Mouse (Mus musculus): ENCODE measurements around the gene Arsa.
"Not testable (repeated sequence)": the region's sequence is repeated elsewhere in the genome, so short reads cannot be mapped to it uniquely, and the experiment has no call there.

Gene Arsa

DNA sequence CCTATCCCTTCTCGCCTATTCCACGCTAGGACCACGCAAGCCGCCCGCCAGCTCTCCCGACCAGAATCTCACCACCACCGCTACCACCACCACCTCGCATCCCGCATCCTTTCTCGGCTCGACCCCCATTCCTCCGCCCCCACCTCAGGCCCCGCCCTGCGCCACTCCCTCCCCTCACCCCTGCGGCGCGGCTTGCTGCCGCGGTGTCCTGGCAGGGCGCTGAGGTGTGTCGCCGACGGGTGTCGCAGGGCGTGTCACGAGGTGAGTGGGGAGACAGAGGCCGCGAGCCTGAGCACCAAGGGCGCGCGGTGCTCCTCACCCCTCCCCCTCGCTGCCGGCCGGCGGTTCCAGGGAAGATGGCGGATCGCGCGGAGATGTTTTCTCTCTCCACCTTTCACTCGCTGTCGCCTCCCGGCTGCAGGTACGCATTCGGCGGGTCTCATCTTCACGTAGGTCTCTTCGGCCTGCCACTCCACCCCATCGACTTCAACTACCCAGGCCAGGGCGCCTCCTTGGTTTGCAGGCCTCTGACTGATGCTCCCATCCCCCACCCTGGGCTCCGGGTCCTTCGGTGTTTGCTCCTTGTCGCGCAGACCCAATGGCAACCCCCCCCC, 23.3 kb downstream of the Arsa start, which contains the start of gene Mapk8ip2:
Mapk8ip2 (plus strand) TSS at position 49 of the 614 bp plus-strand sequence.
- peak; percentile 75 for DNase-seq (ENCODE audit: low spot score)

DNA sequence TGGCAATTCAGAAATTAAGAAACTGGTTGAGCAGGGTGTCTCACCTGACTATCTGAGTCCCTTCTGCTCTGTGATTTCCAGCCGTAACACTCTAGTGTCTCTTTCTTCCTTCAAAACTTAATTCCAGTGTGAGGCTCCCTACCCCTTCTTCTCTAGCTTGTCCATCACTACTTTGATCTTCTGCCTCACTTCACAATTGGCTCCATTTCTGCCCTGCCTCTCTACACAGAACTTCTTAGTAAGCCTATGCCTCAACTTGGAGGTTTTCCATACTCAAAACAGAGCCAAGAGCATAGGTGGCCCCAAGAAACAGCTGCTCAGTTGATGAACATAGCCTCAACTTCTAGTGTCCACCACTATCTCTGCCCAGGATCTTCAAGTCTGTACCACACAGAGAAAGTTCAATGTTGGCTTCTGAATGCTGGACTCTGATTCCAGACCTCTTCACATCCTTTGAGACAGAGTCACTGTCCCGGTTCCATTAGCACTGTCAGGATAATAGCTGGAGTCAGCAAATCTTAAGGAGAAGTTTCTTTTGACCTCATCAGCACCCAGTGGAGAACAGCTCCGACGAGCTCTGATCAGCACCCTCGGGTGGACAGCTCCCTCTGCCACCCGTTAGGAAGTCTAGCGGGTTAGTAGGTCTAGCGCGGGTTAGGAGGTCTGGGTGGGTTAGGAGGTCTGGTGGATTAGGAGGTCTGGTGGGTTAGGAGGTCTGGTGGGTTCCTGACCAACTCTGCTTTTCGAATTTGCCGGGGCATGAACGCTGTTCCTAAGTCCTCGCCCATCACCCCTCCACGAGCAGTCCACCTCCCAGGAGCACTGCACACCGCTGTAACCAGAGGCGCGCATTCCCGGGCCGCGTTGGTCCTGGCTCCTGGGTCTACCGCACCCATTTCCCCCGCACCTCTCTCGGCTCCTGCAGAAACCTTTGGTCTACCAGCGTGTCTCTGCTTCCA, 24.0 kb downstream of the Arsa start:
- DNase-seq (ENCODE audit: low spot score) = no peak

DNA sequence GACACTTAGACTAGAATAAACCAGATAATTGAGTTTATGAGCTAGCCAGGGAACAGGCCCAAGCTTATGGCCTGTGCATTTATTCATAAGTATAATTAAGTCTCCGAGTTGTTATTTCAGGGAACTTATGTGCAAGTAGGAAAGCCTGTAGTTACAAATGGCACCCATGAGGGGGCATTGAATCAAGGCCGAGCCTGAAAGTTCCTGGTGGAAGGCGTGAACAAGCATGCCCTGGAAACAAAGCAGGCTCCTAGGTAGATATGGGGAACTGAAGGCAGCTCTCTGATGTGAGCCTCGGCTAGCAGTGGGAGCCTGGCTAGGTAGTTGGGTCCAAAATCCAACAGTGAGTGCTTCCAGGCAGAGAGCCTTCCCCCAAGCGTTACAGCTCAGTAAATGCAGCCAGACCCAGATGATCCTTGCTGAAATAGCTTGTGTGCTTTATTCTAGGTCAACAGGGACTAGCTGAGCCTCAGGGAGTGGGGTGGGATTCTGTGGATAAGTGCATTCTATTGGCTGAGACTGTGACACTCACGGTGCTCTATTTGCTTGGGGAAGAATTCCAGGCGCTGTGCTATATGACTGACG, 34.6 kb downstream of the Arsa start:
- no peak for DNase-seq (ENCODE audit: low spot score)

GRCm38 (mm10) chr15:89435878-89436277, 41.3 kb downstream of the Arsa start:
- no peak for DNase-seq (ENCODE audit: low spot score)

DNA sequence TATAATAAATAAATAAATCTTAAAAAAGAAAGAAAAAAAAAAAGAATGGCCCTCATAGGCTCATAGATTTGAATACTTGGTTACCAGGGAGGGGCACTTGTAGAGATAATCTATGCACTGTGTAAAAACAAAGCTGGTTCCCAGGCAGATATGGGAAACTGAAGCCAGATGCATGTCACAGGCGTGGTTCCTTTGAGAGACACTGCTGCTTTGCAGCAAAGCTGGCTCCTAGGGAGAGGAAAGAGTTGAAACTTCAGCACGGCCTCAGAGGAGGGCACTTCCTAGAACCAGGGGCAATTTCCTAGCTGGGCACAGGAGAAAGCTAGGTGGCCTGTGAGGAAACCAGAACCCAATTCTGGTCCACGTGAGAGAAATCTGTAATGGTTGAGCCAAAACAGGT, 43.1 kb downstream of the Arsa start:
- no peak for DNase-seq (ENCODE audit: low spot score)

DNA sequence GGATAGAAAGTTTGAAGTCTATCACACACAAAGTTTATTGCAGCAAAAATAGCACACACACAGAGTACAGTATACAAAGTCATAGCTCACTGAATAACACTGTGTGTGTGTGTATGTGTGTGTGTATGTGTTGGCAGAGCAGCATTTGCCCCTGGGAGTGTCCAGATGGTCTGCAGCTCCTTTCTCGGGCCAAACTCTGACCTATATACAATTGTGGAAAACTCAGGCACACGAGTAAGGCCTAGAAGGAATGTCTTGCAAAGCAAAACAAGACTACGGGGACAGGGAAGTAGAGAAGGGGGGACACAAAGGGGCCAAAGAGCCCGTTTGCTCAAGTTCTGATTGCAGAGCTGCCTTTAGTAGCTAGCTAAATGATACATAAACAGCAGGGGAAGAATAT, 44.3 kb downstream of the Arsa start:
- no peak for DNase-seq (ENCODE audit: low spot score)

GRCm38 (mm10) chr15:89431806-89432205, 45.4 kb downstream of the Arsa start:
- DNase-seq (ENCODE audit: low spot score) = no peak

- no peak for DNase-seq (ENCODE audit: low spot score)
These were observed 46.0 kb downstream of the Arsa start for GRCm38 (mm10) chr15:89431271-89431670.

- not testable (repeated sequence) for DNase-seq (ENCODE audit: low spot score)
These were observed 46.5 kb downstream of the Arsa start for GRCm38 (mm10) chr15:89430771-89431170.

- DNase-seq (ENCODE audit: low spot score) = peak; percentile 57
These were observed 46.9 kb downstream of the Arsa start for GRCm38 (mm10) chr15:89430341-89430740.

DNA sequence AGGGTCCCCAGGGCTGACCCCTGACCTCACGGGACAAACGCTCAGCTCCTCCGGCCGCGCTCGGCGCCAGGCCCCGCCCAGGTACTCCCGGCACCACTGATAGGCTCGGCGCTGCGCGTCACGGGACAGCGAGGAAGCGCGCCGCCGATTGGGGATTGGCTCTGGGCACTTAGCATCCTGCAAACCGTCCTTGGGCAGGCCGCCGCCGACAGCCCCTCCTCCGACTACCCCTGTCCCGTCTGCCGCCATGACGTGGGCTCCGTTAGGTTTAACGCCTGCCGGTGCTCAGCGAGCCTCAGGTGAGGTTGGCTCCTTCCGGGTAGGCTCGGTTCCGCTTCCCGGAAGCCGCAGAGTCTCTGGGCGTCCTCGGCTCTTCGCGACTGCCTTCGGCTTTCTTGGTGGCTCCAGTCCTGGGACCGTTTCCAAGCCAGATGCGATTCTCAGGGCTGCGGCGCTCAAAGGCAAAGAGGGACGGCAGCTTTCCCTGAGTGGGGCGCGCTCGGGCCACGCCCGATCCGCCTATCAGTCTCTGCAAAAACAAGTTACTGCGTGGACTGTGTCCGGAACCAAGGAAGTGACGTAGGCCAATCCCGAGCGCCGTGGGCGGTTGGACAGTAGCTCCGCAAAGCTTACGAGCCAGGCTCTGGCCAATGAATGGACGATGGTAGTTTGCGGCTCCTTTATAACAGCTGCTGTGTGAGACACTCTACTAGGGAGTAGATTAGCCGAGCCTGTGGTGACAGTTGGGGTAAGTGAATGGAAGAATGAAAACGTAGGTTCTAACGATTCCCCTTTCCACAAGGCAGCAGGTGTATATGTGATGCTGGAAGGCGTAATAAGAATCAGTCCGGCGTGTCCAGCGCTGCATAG, 47.6 kb downstream of the Arsa start, which contains the start of the genes C730034F03Rik, Gm44502 and Chkb:
C730034F03Rik (plus strand) TSS at position 238 of the 870 bp plus-strand sequence.
Gm44502 (minus strand) TSS at position 345 of the 870 bp plus-strand sequence.
Chkb (minus strand) TSS at position 557 of the 870 bp plus-strand sequence.
- peak; percentile 97 for DNase-seq (ENCODE audit: low spot score)

DNA sequence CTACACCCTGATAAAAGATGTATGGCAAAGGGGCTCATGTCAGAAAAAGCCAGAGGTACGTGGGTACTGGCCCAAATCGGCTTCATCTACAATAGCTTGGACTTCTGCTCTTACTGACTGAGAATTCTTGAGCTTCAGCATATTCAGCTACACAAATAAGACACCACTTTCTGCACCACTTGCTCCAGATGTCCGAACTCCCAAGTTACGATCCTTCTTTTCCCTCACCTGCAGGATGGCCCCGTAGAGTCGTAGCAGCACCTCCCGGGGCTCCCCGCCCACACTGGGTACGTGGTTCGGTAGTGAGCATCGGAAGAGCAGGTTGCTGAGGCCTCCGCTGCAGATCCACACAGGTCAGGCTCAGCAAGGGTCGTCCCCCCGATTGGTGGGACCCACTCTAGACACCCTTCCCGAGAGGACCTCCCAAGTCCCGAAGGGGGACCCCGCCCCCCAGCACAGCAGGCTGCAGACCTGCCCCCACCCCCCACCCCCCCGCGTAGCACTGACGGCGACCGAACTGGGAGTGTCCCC, 48.3 kb downstream of the Arsa start:
- DNase-seq (ENCODE audit: low spot score) = peak; percentile 30

- no peak for DNase-seq (ENCODE audit: low spot score)
These were observed 49.0 kb downstream of the Arsa start for GRCm38 (mm10) chr15:89428136-89428790.

- DNase-seq (ENCODE audit: low spot score) = no peak
These were observed 50.5 kb downstream of the Arsa start for GRCm38 (mm10) chr15:89426716-89427115.

DNA sequence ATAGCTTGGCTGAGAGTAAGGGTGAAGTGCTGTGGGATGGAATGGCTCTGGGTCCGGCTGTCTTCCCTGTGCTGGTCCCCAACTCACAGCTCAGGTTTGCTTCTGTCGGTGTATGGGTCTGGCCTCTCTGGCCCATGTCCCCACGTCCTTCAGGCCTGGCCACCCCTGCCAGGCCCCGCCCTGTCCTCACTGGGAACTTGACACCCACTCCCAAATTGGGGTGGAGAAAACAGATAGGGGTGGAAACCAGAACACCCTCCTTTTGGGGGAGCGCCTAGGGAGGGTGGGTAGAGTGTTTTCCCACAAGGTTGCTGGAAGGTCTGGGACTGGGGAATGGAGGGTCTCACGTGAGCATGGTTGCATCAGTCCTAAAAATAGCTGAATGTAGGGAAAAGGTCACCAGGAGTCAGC, 51.5 kb downstream of the Arsa start, which contains the start of gene Cpt1b:
Cpt1b (minus strand) TSS at position 153 of the 411 bp plus-strand sequence.
- DNase-seq (ENCODE audit: low spot score) = no peak

GRCm38 (mm10) chr15:89424621-89425020, 52.6 kb downstream of the Arsa start:
- DNase-seq (ENCODE audit: low spot score) = no peak
